Mouse (Mus musculus): ENCODE data around the gene Tox2.
A peak's percentile ranks its signal among the peaks of the same experiment; 100 is the strongest.

The Tox2 gene

DNA sequence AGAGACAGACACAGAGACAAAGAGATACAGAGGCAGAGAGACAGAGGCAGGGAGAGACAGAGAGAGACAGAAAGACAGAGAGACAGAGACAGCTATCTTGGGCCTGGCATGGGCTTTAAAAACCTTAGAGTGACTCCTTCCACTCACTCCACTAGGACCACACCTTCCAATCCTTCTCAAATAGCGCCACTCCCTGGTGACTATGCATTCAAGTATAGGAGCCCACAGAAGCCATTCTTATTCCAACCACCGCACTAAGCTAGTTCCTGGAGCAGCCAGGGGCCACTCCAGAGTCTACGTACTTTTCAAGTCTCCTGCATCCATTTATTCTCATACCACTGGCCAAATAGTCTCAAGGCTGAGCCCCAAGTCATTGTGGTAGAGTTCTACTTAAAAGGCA is 115.9 kb downstream of the Tox2 start:
- DNase-seq (ENCODE audit: low spot score in 2 of 2) = no peak

DNA sequence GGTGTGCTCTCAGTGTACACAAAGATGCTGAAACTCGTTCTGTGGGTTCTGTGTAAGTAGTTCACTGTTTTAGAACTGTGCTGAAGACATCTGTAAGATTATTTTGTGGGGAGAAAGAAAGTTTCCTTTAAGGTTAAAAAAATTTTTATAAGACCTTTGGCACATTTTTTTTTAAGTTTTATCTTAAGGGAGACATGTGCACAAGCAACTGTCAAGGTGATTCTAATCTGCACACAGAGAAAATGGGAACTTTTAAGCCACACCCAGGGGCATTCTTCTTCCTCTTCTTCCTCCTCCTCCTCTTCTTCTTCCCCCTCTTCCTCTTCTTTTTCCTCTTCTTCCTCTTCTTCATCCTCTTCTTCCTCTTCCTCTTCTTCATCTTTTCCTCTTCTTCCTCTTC is 120.2 kb downstream of the Tox2 start:
- DNase-seq (ENCODE audit: low spot score in 2 of 2) = no peak

DNA sequence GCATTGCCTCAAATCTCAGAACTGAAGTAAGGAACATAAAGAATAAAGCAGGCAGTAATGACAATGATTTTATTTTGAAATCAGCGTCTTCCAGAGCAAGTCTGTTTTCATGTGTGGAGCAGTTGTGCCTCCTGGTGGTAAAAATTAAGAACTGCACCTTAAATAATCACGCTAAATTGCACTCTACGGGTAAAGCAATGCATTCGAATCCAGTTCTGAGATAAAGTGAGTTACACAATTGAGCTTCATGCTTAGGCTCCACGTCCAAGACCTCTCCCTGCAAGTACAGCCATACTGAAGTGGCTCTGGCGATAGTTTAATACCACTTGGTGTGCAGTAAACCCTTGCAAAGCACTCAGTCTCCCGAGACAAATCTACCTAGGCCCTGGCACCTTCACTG is 127.8 kb downstream of the Tox2 start:
- no peak for DNase-seq (ENCODE audit: low spot score in 2 of 2)

DNA sequence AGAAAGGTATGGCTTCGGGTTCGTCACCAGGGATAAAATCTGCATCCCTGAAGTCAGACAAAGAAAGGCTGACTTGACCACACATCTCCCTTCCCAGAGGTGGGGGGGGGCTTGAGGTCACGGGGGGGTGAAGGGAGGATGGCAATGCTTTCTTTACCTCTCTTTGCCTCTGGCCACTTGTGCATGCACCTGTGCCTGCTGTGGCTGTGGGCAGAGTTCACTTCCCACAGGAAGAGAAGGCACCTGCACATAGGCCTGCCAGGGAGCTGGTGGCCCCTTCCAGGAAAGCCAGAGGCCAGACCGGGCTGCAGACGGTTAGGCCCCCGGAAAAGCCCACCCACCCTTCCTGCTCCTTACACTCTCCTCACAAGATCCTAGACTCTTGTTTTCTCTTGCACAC is 128.5 kb downstream of the Tox2 start:
- no peak for DNase-seq (ENCODE audit: low spot score in 2 of 2)

DNA sequence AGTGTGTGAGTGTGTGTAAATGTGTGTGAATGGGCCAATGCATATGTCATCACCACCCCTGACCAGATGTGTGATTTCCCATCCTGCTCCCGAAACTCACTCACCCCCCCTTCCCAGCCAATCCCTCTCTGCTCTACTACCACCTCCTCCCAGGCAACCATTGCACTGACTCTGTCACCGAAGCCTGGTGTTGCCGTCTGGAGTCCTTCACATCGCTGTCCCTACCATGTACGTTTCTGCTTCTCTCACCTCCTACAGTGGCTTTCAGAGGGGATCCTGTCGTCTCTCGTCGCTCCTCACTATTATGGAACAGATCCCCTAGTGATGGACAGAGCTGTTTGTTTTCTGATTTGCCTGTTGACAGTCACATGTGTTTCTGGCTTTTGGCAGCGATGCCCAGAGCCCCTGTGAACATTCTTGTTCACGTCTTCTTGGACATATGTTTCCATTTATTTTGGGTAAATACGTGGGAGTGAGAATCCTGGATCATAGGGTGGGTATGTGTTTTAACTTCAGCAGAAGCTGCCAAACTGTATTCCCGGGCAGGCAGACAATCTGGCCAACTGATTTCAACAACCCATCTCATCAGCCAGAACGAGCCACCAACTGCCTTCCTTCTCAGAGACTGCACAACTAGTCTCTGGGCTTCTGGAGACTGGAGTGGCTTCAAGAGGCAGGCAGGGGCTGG is 129.6 kb downstream of the Tox2 start:
- no peak for DNase-seq (ENCODE audit: low spot score in 2 of 2)

DNA sequence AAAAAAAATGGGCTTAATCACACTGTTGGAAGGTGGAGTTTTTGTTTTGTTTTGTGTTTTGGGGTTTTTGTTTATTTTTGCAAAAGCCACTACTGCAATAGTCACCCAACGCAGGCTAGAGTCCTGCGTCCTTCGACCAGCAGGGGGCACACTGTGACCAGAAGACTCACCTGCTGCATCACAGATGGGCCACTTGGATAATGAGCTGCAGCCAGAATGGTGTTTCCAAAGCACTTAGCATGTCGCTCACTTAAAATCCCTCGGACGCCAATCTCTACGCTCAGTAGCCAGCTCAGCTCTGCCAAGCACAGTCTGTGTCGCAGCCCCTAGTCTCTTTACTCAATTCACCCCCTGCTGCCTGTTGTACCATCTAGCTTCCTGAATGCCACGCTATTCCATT is 137.3 kb downstream of the Tox2 start:
- DNase-seq (ENCODE audit: low spot score in 2 of 2) = peak in 1 of 2 experiments; percentile 29

DNA sequence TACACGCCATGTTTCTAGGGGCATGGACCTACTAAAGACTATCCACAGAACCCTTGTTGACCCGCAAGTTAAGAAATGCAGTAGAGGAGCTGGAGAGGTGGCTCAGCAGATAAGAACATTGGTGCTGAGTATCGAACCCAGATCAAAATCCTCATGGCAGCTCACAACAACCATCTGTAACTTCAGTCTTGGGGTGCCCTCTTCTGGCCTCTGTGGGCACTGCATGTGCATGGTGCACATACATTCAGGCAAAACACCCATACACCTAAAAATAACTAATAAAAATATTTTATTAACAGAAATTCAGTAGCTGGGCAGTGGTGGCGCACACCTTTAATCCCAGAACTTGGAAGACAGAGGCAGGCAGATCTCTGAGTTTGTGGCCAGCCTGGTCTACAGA is 140.7 kb downstream of the Tox2 start:
- peak in 1 of 2 experiments; percentile 35 for DNase-seq (ENCODE audit: low spot score in 2 of 2)

DNA sequence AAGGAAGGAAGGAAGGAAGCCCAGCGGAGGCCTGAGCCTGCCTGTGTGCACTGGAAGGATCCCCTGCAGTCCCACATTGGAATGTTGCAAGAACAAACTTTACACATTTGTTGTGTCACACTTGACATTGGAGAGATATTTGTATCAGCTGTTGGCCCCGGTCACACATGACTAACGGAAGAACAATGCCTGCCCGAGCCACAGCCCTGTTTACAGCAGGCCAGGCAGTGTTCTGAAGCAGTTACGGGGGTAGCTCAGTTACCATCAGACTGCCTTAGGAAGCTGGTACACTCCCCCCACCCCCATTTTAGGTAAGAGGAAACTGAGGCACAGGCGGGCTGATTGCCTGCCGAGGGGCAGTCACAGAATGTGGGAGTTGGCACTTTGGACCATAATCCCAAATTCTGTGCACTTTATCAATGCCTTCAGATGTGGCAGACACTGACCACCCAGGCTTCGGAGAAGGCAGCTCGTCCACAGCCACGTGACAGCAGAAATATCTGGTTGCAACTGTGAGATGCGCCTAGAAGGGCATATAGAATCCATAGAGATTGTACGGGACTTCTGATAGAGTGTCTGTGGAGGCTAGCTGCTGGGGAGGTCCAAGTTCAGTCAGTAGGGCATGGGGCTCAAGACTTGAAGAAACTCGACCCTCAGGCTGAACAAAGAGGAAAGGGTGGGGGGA is 142.2 kb downstream of the Tox2 start:
- DNase-seq (ENCODE audit: low spot score in 2 of 2) = no peak

DNA sequence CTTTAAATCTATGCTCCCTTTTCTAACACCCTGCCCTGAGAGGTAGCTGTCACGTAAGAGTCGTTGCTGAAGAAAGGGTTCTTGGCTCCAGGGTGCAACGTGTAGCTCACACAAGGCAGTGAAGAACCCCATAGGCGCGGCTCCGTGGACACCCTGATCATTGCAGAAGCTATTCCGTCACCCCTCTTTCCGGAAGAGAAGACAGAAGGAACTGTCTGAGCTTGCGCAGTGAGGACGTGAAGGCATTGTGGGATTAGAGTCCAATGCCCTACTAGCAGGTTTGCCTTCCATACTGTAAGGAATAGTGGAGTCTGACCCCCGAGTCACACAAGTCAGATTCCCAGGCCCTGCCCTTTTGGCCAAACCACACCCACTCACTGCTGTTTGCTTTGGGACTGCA is 143.6 kb downstream of the Tox2 start:
- DNase-seq (ENCODE audit: low spot score in 2 of 2) = no peak

DNA sequence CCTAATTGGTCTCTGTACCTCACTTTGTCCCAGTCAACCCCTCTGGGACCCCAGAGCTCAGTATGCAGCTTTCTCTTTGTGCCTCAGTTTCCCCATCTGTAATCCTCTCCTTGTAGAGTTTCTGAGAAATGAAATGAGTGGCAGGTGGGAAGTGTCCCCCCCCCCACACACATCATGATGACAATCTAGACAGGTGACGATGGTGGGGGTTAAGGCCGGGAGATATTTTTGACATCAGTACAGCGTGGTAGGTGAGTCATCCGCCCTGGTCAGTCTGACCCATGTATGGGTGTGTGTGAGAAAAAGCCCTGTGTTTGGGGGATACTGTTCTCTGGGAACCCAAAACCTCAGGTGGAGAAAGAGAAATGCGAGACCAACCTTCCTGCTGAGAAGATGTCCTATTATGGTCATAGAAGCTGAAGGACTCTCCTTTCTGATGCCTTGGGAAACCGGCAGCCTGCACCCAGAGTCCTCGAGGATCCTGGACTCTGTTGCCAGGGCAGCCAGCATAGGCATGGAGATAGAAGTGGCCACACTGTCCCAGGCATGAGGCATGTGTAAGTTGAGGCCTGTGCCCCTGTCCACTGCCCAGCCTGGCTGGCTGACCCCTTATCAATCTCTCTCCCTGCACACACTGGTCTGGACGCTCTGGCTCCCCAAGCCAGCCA is 144.7 kb downstream of the Tox2 start:
- DNase-seq (ENCODE audit: low spot score in 2 of 2) = no peak

DNA sequence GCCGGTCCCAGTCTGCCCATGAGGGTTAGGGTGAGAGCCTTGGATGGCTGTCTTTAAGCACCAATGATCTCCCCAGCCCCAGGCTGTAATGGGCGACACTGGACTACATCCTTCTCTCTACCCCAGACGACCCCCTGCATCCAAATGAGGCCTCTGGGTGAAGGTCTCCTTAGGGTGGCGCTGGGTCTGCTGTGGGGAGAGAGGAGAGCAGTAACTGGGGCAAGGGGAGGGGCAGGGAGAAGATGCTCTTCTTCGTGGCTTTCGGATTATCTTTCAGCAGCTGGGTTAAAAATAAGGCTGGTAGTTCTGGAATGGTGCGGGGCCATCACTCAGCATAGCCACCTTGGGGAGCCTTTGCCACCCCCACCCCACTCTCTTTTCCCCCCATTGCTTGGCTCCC is 145.8 kb downstream of the Tox2 start:
- DNase-seq (ENCODE audit: low spot score in 2 of 2) = no peak

DNA sequence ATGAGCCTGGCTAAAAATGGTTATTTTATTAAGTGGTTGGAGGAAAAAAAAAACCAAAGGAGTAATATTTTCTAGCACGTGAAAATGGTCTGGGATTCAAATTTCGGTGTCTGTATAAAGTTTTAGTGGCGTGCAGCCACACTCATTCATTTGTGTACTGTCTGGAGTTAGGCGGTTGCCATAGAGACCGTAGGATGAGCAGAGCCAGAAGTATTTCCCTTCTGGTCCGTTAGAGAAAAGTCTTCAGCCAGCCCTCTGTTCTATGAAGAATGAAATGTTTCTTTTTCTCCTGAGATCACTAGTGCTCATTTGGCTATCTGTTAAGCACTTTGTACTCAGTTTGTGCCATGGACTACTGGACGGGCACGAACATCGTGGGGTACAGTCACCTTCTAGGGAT is 146.5 kb downstream of the Tox2 start:
- DNase-seq (ENCODE audit: low spot score in 2 of 2) = no peak

DNA sequence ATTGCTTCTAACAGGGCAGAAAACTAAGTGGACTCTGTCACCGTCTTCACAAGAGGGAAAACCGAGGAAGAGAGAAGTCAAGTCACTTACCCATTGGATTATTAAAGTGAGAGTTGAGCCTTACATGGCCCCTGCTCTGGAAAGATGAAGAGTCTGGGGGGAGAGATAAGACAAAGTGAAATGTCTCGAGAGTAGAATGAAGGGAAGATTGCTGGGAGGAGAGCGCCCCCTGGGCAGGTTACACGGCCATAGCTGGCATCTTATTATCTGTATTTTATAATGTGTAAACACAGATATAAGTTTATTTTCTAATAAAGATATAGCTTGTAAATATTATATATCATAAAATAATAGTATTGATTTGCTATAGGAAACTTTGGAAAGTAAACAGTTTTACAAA is 147.5 kb downstream of the Tox2 start:
- DNase-seq (ENCODE audit: low spot score in 2 of 2) = no peak

DNA sequence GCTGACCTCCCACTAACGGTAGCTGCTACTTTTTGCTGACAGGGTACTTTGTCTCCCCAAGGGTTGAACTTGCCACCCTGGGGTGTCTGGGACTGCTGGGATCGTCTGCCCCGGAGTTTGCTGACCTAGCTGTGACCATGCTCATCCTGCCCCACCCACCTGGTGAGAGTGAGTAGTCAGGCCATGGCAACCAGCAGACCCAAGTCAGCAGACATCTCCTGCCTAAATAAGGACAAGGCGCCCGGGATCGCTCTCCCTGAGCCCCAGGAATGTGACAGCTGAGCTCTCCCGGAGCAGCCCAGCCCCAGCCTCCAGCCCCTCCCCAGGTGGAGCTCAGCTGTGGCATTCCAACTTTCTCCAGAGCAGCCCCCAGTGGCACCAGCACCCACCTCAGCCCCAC is 150.8 kb downstream of the Tox2 start:
- no peak for DNase-seq (ENCODE audit: low spot score in 2 of 2)

DNA sequence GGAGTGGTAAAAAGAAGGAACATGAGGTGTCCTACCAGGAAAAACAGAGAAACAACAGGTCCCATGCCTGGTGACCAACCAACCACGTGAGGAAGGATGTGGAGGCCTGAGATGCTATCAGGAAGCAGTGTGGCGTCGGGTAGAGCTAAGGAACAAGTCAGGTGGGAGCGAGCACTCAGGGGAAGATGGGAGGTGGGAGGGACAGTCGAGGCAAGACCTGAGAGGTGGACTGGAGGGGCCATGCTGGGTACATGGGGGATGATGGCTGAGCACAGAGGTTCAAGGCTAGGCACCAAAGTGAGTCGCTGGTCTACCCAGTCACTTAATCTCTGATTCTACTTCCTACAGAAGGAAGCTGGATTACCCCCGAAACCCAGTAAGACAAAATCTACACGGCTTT is 152.7 kb downstream of the Tox2 start:
- DNase-seq (ENCODE audit: low spot score in 2 of 2) = no peak

DNA sequence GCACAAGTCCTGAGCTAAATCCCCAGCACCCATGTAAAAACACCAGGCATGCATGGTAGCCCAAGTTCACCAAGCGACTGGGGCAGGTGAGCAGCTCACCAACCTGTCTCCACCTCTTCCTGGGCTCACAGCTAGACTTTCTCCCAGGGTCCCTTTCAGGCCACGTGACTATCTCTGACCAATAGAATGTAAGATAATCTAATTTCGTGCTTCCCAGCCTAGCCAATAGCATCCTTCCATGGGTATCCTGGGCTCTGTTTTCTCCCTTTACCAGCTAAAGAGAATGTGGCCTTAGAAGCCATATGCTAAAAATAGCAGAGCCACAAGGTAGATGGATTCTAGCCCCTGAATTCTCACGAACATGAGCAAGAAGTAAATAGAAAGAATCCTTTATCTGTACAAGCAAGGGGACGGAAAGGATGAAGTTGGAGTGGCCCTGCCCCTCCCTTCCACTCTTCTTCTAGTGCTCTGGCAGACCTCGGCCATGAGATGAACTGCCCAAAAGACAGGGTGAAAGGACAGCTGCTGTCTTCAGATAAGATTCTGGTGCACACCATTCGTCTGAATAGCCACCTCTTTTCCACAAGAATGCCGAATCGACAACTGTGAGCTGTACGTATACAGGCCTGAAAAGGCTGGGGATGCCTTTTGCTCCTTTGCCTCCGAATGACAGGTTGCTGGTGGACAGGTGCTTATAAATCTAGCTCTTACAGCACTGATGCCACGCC is 153.4 kb downstream of the Tox2 start:
- DNase-seq (ENCODE audit: low spot score in 2 of 2) = peak in 1 of 2 experiments; percentile 15

DNA sequence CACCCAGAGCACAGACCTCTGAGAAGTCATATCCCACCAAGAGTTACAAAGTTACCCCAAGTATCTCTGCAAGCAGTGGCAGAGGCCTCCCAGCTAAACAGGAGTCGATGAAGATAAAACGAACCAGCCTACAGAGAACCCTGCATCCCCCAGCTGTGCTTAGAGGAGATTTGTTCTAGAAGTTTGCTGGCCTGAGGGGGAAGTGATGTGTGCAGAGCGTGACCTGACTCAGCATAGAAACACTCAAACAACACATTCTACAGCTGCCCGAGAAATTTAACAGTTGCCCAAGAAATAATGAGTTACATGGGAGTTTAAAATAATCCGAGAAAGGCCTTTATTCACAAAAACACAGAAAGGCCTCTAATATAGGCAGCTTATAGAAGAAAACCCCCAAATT is 155.7 kb downstream of the Tox2 start:
- no peak for DNase-seq (ENCODE audit: low spot score in 2 of 2)

DNA sequence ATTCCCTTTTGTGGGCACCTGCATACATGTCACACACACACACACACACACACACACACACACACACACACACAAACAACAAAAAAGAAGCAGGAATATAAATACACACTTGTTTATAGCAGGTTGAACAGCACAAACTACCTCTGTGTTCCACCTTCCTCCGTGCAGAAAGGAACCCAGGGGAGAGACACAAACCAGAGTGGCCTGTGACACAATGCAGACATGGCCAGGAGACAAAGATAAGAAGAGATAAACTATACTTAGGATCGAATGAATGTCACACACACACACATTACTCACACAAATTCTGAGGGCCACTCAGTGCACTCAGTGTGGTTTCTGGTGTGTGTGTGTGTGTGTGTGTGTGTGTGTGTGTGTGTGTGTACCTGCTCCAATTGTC is 156.3 kb downstream of the Tox2 start:
- no peak for DNase-seq (ENCODE audit: low spot score in 2 of 2)

DNA sequence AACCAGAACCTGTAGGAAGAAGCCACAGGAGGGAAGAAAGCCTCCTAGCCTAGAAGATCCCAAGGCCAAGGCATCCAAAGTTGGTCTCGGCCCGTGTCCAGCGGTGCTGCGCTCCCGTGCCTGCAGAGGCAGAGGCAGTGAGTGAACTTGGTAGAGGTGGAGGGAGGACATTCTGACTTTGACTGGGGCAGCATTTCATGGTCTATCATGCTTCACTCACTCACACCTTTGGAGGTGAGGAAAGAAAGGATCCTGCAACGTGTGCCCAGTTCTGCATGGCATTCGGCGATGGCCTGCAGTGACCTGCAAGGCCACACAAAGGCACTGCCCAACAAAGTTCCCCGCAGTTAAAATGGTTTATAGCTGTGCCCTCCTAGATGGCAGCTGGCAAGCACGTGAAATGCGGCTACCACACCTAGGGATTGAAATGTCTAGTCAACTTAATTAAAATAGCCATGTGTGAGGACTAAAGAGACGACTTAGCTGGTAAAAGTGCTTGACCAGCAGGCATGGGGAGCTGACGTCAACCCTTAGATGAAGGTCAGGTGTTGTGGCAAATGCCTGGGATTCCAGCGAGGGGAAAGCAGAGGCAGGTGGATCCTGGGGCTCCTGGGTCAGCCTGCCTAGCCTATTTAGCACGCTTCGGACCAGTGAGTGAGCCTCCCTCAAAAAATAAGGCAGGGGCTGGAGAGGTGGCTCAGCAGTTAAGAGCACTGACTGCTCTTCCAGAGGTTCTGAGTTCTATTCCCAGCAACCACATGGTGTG is 158.1 kb downstream of the Tox2 start:
- DNase-seq (ENCODE audit: low spot score in 2 of 2) = no peak

DNA sequence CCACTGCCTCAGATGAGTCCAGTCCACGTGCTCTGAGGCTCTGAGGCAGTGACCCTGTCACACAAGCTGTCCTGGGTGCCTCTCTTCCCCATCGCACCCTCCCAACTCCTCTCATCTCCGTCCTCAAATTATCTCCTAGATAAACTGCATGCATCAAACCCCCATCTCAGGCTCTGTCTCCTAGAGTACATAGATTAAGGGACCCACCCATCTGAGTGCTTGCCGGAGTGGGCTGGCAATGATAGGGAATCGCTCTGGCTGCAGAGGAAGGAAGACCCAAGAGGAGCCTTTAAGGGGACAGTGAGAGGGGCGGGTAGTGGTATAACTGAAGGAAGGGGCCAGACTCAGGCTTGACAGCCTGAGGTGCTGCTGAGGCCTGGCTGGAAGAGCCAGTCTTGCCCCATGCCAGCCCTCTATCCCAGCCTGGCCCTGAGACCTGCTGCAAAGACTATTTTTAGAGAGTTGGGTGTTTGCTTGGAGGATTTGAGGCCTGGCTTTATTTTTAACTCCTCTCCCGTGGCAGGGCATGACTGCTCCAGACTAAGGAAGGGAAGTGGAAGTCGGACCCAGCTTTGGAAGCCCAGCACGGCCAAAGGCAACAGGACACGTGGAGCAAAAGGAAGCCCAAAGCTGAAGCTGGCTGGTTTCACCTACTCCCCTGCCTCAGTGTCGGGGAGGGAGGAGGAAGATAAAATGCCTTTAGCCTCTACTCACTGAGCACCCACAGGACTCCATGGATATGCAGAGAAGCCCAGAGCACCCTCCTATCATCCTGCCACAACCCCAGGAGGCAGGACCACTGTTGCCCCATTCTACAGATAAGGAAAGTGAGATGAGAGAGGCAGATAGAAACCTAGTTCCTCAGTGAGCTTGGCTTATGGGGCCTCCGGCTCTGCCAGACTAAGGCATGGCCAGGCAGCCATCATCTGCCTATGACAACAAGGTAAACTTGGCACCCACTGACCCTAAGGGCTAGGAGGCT is 160.3 kb downstream of the Tox2 start:
- DNase-seq (ENCODE audit: low spot score in 2 of 2) = no peak

Data from spleen, postnatal 14 days (tissue).